Mouse (Mus musculus) stomach, postnatal 0 days (tissue): ENCODE data around the gene Frmd4b. TPM values are rescaled to one million over a fixed set of nuclear protein-coding genes. Genes with fewer than 3 reads are reported as not detected.

Source experiments
- ATAC-seq: fragments of 200-750 bp; cut with Nextera tagmentation; 2 replicates; pipeline ENCODE4 v1.8.0; 2017; ENCODE audit not compliant: low FRiP score, low TSS enrichment
- DNase-seq: peaks from one replicate; pipeline ENCODE4 v3.0.0-alpha.2; 2016; ENCODE audit warnings: low spot score
- H3K27ac ChIP-seq: fragments of 300-500 bp; sonication (generic); replicated peaks from 2 replicates; pipeline ENCODE4 v1.5.1; 2014; ENCODE audit warnings: mild to moderate bottlenecking, control low read depth
- H3K27me3 ChIP-seq: fragments of 300-500 bp; sonication (generic); 2 replicates; pipeline ENCODE4 v1.6.1; 2014; ENCODE audit warnings: low read length; ENCODE audit not compliant: control insufficient read depth, insufficient read depth
- H3K36me3 ChIP-seq: fragments of 300-500 bp; sonication (generic); 2 replicates; pipeline ENCODE4 v1.6.1; 2014; ENCODE audit warnings: low read length, mixed read lengths; ENCODE audit not compliant: control insufficient read depth, insufficient read depth
- H3K4me1 ChIP-seq: fragments of 300-500 bp; sonication (generic); replicated peaks from 2 replicates; pipeline ENCODE4 v1.6.1; 2014; ENCODE audit warnings: antibody characterized with exemption; ENCODE audit not compliant: control insufficient read depth, insufficient read depth
- H3K4me2 ChIP-seq: fragments of 300-500 bp; sonication (generic); replicated peaks from 2 replicates; pipeline ENCODE4 v1.6.1; 2014; ENCODE audit warnings: low read depth, mild to moderate bottlenecking, control low read depth, moderate library complexity
- H3K4me3 ChIP-seq: fragments of 300-500 bp; sonication (generic); 2 replicates; pipeline ENCODE4 v1.5.1; 2014; ENCODE audit warnings: low read depth, low read length, control low read depth
- H3K9ac ChIP-seq: fragments of 300-500 bp; sonication (generic); 2 replicates; pipeline ENCODE4 v1.6.1; 2014; ENCODE audit warnings: mild to moderate bottlenecking, low read length, control low read depth, mixed read lengths
- H3K9me3 ChIP-seq: fragments of 300-500 bp; sonication (generic); 2 replicates; pipeline ENCODE4 v1.6.1; 2016; ENCODE audit warnings: low read length; ENCODE audit not compliant: control insufficient read depth
- CTCF ChIP-seq: IDR thresholded peaks from 2 replicates; pipeline ENCODE4 v1.5.1; 2016; ENCODE audit warnings: antibody characterized with exemption, low read depth, mild to moderate bottlenecking, moderate library complexity
- EP300 ChIP-seq: optimal IDR thresholded peaks from 2 replicates; pipeline ENCODE3; 2016; ENCODE audit warnings: antibody characterized with exemption
- WGBS: fragments of 180-500 bp; shearing (Covaris S2); extraction: QIAGEN DNeasy Blood & Tissue Kit; methylation state at CpG from one replicate; pipeline ENCODE4 v1.1.7; 2014; 5-methylcytosine and 5-hydroxymethylcytosine counted together
- polyA plus RNA-seq: library from polyadenylated mRNA; unstranded; fragments of >200 nt; fragmentation: Nextera tagmentation; extraction: Ambion mirVana; gene quantifications from 2 replicates; pipeline ENCODE4 v1.2.1, GENCODE M21; 2015

Gene Frmd4b
- polyA plus RNA-seq, 1 experiment from 2014 or later, result 11.2 TPM

DNA sequence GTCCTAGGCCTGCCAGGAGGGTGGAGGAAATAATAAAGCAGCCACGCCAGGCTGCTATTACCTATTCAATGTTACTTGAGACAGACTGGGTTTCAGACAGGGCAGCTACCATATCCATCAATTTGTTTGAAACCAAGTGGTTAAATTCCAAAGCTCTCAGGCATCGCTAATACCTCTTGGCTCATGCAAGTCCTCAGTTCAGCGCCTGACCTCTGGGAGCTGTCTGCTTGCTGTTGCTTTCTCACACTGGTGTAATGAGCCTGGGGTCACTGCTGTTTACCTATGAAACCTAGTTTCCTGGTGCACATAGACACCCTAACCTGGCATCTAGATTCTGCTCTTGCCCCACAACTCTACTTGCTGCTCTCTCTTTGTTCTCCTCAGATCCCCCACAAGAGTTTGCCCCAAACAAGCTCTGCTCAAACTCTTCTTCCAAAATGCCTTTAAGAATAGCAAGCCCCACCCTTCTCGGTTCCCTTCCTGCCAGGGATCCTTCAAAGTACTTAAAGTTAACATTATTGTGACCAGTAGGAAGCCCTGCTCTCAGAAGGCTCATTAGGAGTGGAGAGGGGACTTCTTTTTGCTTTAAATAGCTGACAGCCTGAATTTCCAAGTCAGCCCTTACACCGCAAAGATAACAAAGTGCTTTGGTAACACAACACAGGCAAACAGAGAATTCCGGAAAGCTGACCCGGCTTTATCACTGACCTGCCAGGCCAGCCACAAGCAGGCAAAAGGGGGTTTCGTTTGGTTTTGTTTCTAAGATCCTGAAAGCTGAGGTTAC is 267.8 kb downstream of the Frmd4b start:
- Histone ChIP-seq H3K9ac (no peak overlapping the region), H3K4me3 (no peak overlapping the region), H3K27ac (peak overlapping the region; percentile 58), H3K4me1 (peaks cover 6% of the 10 kb centered on the region; the same call in 1 of the 2 replicates), H3K9me3 (no peaks in the 10 kb centered on the region), H3K27me3 (no peaks in the 10 kb centered on the region), H3K4me2 (no peak overlapping the region), H3K36me3 (no peaks in the 10 kb centered on the region)
- TF ChIP-seq CTCF, result no peak
- no peak for TF ChIP-seq EP300
- no peak for DNase-seq
- ATAC-seq, result no peak
- 24% methylated on average over 8 of the region's 8 CpGs for WGBS

- TF ChIP-seq EP300 (no peak), CTCF (no peak)
These were observed 270.4 kb downstream of the Frmd4b start for GRCm38 (mm10) chr6:97346932-97347331.

GRCm38 (mm10) chr6:97346527-97346926 is 270.8 kb downstream of the Frmd4b start:
- Histone ChIP-seq H3K4me2 (no peak overlapping the region), H3K27me3 (no peaks in the 10 kb centered on the region), H3K9ac (no peak overlapping the region), H3K4me1 (peaks cover 6% of the 10 kb centered on the region; the same call in 1 of the 2 replicates), H3K36me3 (no peaks in the 10 kb centered on the region), H3K4me3 (no peak overlapping the region), H3K9me3 (no peaks in the 10 kb centered on the region), H3K27ac (peak overlapping the region; percentile 61)
- TF ChIP-seq CTCF (no peak), EP300 (no peak)
- ATAC-seq, result peak; percentile 55
- peak; percentile 52 for DNase-seq
- 28% methylated on average over 10 of the region's 10 CpGs for WGBS

More at GRCm38 (mm10) chr6:97346932-97347331, 270.4 kb downstream of the Frmd4b start:
- Histone ChIP-seq H3K4me2 (no peak overlapping the region), H3K4me1 (peaks cover 6% of the 10 kb centered on the region; the same call in 1 of the 2 replicates), H3K9ac (no peak overlapping the region), H3K4me3 (no peak overlapping the region), H3K27me3 (no peaks in the 10 kb centered on the region), H3K9me3 (no peaks in the 10 kb centered on the region), H3K27ac (peak overlapping the region; percentile 61), H3K36me3 (no peaks in the 10 kb centered on the region)
- 92% methylated on average over 1 of the region's 1 CpGs for WGBS
- ATAC-seq (no peak), DNase-seq (no peak)

GRCm38 (mm10) chr6:97345921-97346320 is 271.4 kb downstream of the Frmd4b start:
- Histone ChIP-seq H3K36me3 (no peaks in the 10 kb centered on the region), H3K4me2 (no peak overlapping the region), H3K4me1 (peaks cover 6% of the 10 kb centered on the region; the same call in 1 of the 2 replicates), H3K9me3 (no peaks in the 10 kb centered on the region), H3K27me3 (no peaks in the 10 kb centered on the region), H3K27ac (no peak overlapping the region), H3K4me3 (no peak overlapping the region), H3K9ac (no peak overlapping the region)
- TF ChIP-seq CTCF (no peak), EP300 (no peak)
- no peak for DNase-seq
- no peak for ATAC-seq
- WGBS, result 93% methylated on average over 2 of the region's 2 CpGs

DNA sequence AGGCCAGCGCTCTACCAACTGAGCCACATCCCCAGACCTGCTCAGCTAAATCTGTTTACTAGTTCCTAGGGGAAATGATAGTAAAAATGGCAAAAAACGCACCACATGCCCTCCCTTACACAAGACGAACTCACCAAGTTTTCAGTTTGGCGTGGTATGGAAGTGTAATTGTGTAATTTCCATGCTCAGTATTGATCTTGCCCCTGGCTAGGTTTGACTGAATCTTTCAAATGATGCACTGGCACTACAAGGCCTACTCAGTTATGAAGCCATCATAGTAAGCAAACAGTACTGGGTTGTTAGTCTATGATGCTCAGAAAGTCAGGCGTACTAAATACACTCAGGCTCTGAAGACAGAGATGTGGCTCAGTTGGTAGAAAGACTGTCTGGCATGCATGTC is 275.2 kb downstream of the Frmd4b start:
- Histone ChIP-seq H3K9me3 (no peaks in the 10 kb centered on the region), H3K27ac (no peak overlapping the region; the same call in 1 of the 2 replicates), H3K4me2 (no peak overlapping the region), H3K36me3 (no peaks in the 10 kb centered on the region), H3K4me3 (no peak overlapping the region), H3K27me3 (no peaks in the 10 kb centered on the region), H3K4me1 (no peaks in the 10 kb centered on the region), H3K9ac (no peak overlapping the region)
- DNase-seq (no peak), ATAC-seq (no peak)
- no peak for TF ChIP-seq CTCF
- TF ChIP-seq EP300, result no peak
- WGBS, result 85% methylated on average over 5 of the region's 5 CpGs

DNA sequence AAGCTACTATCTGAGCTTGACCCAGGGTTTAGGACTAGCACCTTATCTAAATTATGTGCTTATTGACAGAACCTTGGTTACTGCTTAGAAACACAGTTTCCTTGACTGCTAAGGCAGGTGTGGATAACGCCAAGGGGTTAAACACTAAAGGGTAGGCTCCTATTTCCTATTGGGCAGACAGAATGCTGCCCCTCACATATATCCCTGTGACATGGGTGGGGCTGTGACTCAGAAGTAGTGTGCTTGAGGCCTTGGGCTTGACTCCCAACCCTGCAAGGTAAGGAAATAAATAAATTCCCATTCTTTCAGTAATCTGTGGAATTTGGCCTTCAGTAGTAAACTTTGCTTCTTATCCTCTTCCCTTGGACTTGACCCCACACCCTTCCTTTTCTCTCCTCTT is 275.7 kb downstream of the Frmd4b start:
- DNase-seq, result peak; percentile 47
- WGBS, result 58% methylated on average over 1 of the region's 1 CpGs
- H3K36me3 ChIP-seq, result no peaks in the 10 kb centered on the region
- H3K27me3 ChIP-seq, result no peaks in the 10 kb centered on the region
- peak; percentile 78 for ATAC-seq
- no peaks in the 10 kb centered on the region for H3K4me1 ChIP-seq
- H3K9me3 ChIP-seq, result no peaks in the 10 kb centered on the region
- TF ChIP-seq EP300, result no peak
- no peak for TF ChIP-seq CTCF
- H3K4me3 ChIP-seq, result no peak overlapping the region
- peak overlapping the region; percentile 25; the same call in 1 of the 2 replicates for H3K27ac ChIP-seq
- no peak overlapping the region for H3K9ac ChIP-seq
- H3K4me2 ChIP-seq, result no peak overlapping the region
